Mouse (Mus musculus) gastrocnemius, adult 2 months (tissue): ENCODE results near the gene Tmem107. TPM values are rescaled to one million over a fixed set of nuclear protein-coding genes. Genes with fewer than 3 reads are reported as not detected.

Source experiments
- DNase-seq: peaks from one replicate; pipeline ENCODE4 v3.0.0; 2022
- H3K27ac ChIP-seq: fragments of 200-600 bp; 2 replicates; pipeline ENCODE4 v1.8.1; 2022; ENCODE audit warnings: mild to moderate bottlenecking
- H3K4me3 ChIP-seq: fragments of 200-600 bp; 2 replicates; pipeline ENCODE4 v1.8.1; 2022; ENCODE audit warnings: mild to moderate bottlenecking, moderate library complexity
- CTCF ChIP-seq: fragments of 200-600 bp; IDR thresholded peaks from 2 replicates; pipeline ENCODE4 v1.8.1; 2022; ENCODE audit warnings: antibody characterized with exemption, mild to moderate bottlenecking, moderate library complexity
- intact Hi-C: fragments of 180-260 bp; cut with DNase I; formaldehyde crosslinking; loops from one replicate; pipeline ENCODE4 v1.15.1; 2025
- total RNA-seq, 2 experiments: library from RNA; stranded (reverse); gene quantifications; 2 replicates each; pipeline ENCODE4 v1.2.3; 2021

The Tmem107 gene
- total RNA-seq, 2 experiments from 2014 or later: 3.9 to 5.7 TPM

GRCm38 (mm10) chr11:69099177-69099914 lies 28.7 kb downstream of the Tmem107 start:
- Histone ChIP-seq H3K4me3 (peak overlapping the region; percentile 74), H3K27ac (peak overlapping the region; percentile 100)
- TF ChIP-seq CTCF: no peak
- intact Hi-C loops: no loop called here
- peak; percentile 95 for DNase-seq

GRCm38 (mm10) chr11:69099915-69100345 lies 29.3 kb downstream of the Tmem107 start:
- TF ChIP-seq CTCF: peak; percentile 5; the same call in 1 of the 2 replicates
- Histone ChIP-seq H3K4me3 (peak overlapping the region; percentile 74), H3K27ac (peak overlapping the region; percentile 100)
- intact Hi-C loops: loop anchor here (10.0 kb wide), 1 partner anchor 815 kb away; the partner anchor contains the start of gene Gps2
- DNase-seq: peak; percentile 98

GRCm38 (mm10) chr11:69100639-69101360 lies 30.2 kb downstream of the Tmem107 start:
- TF ChIP-seq CTCF: no peak
- H3K4me3 ChIP-seq: peak overlapping the region; percentile 74
- intact Hi-C loops: loop anchor here (10.0 kb wide), 1 partner anchor 814 kb away; the partner anchor contains the start of gene Gps2
- peak overlapping the region; percentile 100 for H3K27ac ChIP-seq
- DNase-seq: peak; percentile 57

DNA sequence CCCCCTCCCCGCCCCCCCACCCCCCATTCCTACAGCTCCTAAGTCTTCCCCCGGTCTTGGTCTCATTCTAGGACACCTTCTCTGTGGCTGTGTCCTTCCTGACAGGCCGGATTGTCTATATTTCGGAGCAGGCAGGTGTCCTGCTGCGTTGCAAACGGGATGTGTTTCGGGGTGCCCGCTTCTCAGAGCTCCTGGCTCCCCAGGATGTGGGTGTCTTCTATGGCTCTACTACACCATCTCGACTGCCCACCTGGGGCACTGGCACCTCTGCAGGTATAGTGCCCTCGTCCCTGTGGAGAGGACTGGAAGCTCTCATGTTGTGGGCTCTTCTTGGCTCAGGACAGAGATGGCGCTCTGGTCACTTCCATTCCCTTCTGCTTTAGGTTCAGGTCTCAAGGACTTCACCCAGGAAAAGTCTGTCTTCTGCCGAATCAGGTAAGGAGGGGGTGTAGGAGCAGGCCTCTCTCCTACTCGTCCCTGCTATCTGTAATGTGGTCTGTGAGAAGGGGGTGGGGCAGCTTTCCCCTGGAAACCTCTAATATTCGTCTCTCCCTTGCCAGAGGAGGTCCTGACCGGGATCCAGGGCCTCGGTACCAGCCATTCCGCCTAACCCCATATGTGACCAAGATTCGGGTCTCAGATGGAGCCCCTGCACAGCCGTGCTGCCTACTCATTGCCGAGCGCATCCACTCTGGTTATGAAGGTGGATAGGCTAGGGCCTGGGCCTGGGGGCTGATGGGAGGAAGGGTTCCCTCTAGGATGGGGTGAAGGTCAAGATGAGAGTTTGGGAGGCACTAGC lies 31.2 kb downstream of the Tmem107 start:
- Histone ChIP-seq H3K4me3 (peak overlapping the region; percentile 23; the same call in 1 of the 2 replicates), H3K27ac (peak overlapping the region; percentile 100; the same call in 1 of the 2 replicates)
- DNase-seq: peak; percentile 23
- TF ChIP-seq CTCF: no peak
- intact Hi-C loops: loop anchor here (10.0 kb wide), 1 partner anchor 813 kb away; the partner anchor contains the start of gene Gps2

- peak overlapping the region; percentile 100; the same call in 1 of the 2 replicates for H3K27ac ChIP-seq
- no peak overlapping the region for H3K4me3 ChIP-seq
- TF ChIP-seq CTCF: no peak
- intact Hi-C loops: loop anchor here (10.0 kb wide), 1 partner anchor 812 kb away; the partner anchor contains the start of gene Gps2
- DNase-seq: peak; percentile 24
Measured at GRCm38 (mm10) chr11:69102403-69102725, 31.8 kb downstream of the Tmem107 start.

- intact Hi-C loops: loop anchor here (10.0 kb wide), 1 partner anchor 812 kb away; the partner anchor contains the start of gene Gps2
Measured at GRCm38 (mm10) chr11:69103121-69103520, 32.5 kb downstream of the Tmem107 start.

DNA sequence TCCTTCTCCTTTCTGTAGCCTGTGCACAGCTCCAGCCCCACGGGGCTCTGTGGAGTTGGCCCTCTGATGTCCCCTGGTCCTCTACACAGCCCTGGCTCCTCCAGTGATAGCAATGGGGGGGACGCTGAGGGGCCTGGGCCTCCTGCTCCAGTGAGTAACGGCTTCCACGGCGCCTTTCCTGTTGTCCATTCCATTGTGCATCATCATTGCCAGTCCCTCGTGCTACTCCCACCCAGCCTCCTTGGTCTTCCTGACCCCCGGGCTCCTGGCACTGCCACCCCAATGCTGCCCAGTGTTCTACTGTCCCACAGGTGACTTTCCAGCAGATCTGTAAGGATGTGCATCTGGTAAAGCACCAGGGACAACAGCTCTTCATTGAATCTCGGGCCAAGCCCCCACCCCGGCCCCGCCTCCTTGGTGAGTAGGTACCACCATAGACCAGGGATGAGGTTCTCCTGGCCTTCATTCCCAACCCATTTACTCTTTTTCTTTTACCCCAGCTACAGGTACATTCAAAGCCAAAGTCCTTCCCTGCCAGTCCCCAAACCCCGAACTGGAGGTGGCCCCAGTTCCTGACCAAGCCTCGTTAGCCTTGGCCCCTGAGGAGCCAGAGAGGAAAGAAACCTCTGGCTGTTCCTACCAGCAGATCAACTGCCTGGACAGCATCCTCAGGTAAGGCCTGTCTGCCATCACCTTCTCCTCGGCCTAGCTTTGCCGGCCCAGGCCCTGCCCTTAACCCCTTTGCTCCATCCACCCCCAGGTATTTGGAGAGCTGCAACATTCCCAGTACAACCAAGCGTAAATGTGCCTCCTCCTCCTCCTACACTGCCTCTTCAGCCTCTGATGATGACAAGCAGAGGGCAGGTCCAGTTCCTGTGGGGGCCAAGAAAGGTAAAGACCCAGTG lies 33.2 kb downstream of the Tmem107 start:
- Histone ChIP-seq H3K27ac (no peak overlapping the region), H3K4me3 (no peak overlapping the region)
- intact Hi-C loops: loop anchor here (10.0 kb wide), 1 partner anchor 811 kb away; the partner anchor contains the start of gene Gps2
- DNase-seq: peak; percentile 26
- TF ChIP-seq CTCF: no peak

More at GRCm38 (mm10) chr11:69103121-69103520, 32.5 kb downstream of the Tmem107 start:
- no peak overlapping the region for H3K4me3 ChIP-seq
- no peak overlapping the region for H3K27ac ChIP-seq
- peak; percentile 22 for DNase-seq
- TF ChIP-seq CTCF: no peak

- intact Hi-C loops: loop anchor here (10.0 kb wide), 1 partner anchor 810 kb away; the partner anchor contains the start of gene Gps2
- H3K4me3 ChIP-seq: no peak overlapping the region
- no peak for TF ChIP-seq CTCF
- DNase-seq: peak; percentile 19
- H3K27ac ChIP-seq: no peak overlapping the region
Measured at GRCm38 (mm10) chr11:69104487-69104886, 33.9 kb downstream of the Tmem107 start.

- no peak overlapping the region for H3K4me3 ChIP-seq
- no peak overlapping the region for H3K27ac ChIP-seq
- intact Hi-C loops: loop anchor here (10.0 kb wide), 1 partner anchor 810 kb away; the partner anchor contains the start of gene Gps2
- DNase-seq: peak; percentile 23
- no peak for TF ChIP-seq CTCF
Measured at GRCm38 (mm10) chr11:69105227-69105626, 34.6 kb downstream of the Tmem107 start.

GRCm38 (mm10) chr11:69105796-69106195 lies 35.2 kb downstream of the Tmem107 start:
- TF ChIP-seq CTCF: no peak
- no peak overlapping the region for H3K27ac ChIP-seq
- no peak overlapping the region for H3K4me3 ChIP-seq
- intact Hi-C loops: loop anchor here (10.0 kb wide), 1 partner anchor 809 kb away; the partner anchor contains the start of gene Gps2
- DNase-seq: peak; percentile 30

- intact Hi-C loops: loop anchor here (10.0 kb wide), 1 partner anchor 809 kb away; the partner anchor contains the start of gene Gps2
- Histone ChIP-seq H3K27ac (no peak overlapping the region), H3K4me3 (no peak overlapping the region)
- DNase-seq: peak; percentile 37
- no peak for TF ChIP-seq CTCF
Measured at GRCm38 (mm10) chr11:69106299-69106698, 35.7 kb downstream of the Tmem107 start.
